19 mouse cellular contexts compared by ENCODE assay signal in the genomic region with DNA sequence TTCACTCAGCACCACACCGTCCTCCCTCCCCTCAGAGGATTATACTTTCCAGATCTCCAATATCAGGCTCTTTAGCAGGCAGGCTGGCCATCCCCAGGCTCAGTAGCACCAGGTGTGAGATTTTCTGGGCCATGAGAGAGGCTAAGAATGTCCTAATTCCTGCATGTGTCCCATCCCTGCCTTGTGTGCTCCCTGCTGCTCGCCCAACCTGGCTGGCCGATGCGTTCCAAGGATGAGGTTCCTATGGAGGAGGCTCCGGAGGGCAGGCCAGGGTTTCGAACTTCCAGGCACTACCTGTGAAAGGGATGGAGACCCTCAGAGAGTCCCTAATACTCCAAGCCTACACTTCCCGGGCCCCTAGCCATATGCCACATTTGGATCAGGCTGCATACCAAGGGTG. TPM values are rescaled to one million over a fixed set of nuclear protein-coding genes. Genes with fewer than 3 reads are reported as not detected.
A peak's percentile ranks its signal among the peaks of the same experiment; 100 is the strongest.
DNase-seq lines count a peak whose midpoint lies in the region; ATAC-seq and TF ChIP-seq lines count a peak whose summit lies in the region.
"Had no signal": no experiment of that assay in that cellular context is flagged by ENCODE, and none has a peak within 500 bp of the region (broad histone marks: within the 10 kb centered on the region; RNA-seq: fewer than 3 reads in every experiment).

No protein-coding gene starts in this region.

- peaks cover 43% of the 10 kb centered on the region for H3K36me3 ChIP-seq in kidney, postnatal 0 days (ENCODE audit: insufficient read depth, low read length)

- H3K9ac ChIP-seq in kidney, postnatal 0 days (ENCODE audit: low read depth, low read length): peak overlapping the region; percentile 20; the same call in 1 of the 2 replicates
- H3K9ac ChIP-seq: embryonic facial prominence, embryonic 12.5 days; limb, embryonic 15.5 days; liver, embryonic 15.5 days had no signal

- H3K27ac ChIP-seq in kidney, postnatal 0 days: no peak overlapping the region
- H3K27ac ChIP-seq: embryonic facial prominence, embryonic 12.5 days; liver, embryonic 15.5 days; neural tube, embryonic 12.5 days had no signal

- TF ChIP-seq CTCF in kidney, postnatal 0 days (IDR thresholded peaks at IDR 0.05; ENCODE audit: low read depth): no peak

- H3K9me3 ChIP-seq in kidney, postnatal 0 days (replicated peaks; ENCODE audit: low read length): no peaks in the 10 kb centered on the region
- H3K9me3 ChIP-seq: embryonic facial prominence, embryonic 12.5 days; limb, embryonic 15.5 days; liver, embryonic 15.5 days; neural tube, embryonic 12.5 days had no signal

- no peak overlapping the region for H3K4me3 ChIP-seq in kidney, postnatal 0 days (replicated peaks; ENCODE audit: low read depth, low read length)
- H3K4me3 ChIP-seq: embryonic facial prominence, embryonic 12.5 days; limb, embryonic 15.5 days; liver, embryonic 15.5 days; neural tube, embryonic 12.5 days had no signal

- 94% methylated on average over 7 of the region's 7 CpGs for WGBS in kidney, postnatal 0 days

- DNase-seq in kidney, postnatal 0 days (ENCODE audit: low spot score): no peak
- DNase-seq in kidney, postnatal 36 days: no peak
- DNase-seq in brain, adult 2 months (ENCODE audit: low read depth, low spot score): peak; percentile 91
- peak; percentile 92 for DNase-seq in cerebellum, adult 11-12 months
- DNase-seq in cerebellum, postnatal 25 days: peak; percentile 88
- no peak for DNase-seq in frontal cortex, adult 2 months (ENCODE audit: extremely low spot score in 1 of 2, low spot score in 1 of 2)
- DNase-seq: adrenal gland, adult 2 months; heart, postnatal 36 days; layer of hippocampus, postnatal 36 days had no signal

- no peaks in the 10 kb centered on the region; the same call in 1 of the 2 replicates for H3K4me1 ChIP-seq in kidney, postnatal 0 days (replicated peaks; ENCODE audit: insufficient read depth, low read length)

- no peaks in the 10 kb centered on the region for H3K27me3 ChIP-seq in kidney, postnatal 0 days (ENCODE audit: insufficient read depth, low read length)
- H3K27me3 ChIP-seq: embryonic facial prominence, embryonic 12.5 days; limb, embryonic 15.5 days; liver, embryonic 15.5 days; neural tube, embryonic 12.5 days had no signal

- ATAC-seq in kidney, postnatal 0 days (replicated peaks; ENCODE audit: low FRiP score, low read depth): no peak
- no peak for ATAC-seq in CD4-positive, CD25-positive, alpha-beta regulatory T cell, adult 4 months
- ATAC-seq: forebrain, embryonic 16.5 days; hindbrain, embryonic 16.5 days; intestine, embryonic 16.5 days had no signal

- no peak overlapping the region for H3K4me2 ChIP-seq in kidney, postnatal 0 days (ENCODE audit: low read length)
- H3K4me2 ChIP-seq: limb, embryonic 15.5 days; midbrain, embryonic 11.5 days; neural tube, embryonic 12.5 days had no signal

RNA-seq across cellular contexts. Expression of gene Mus81, which starts 2.4 kb away (rescaled TPM):
- polyA plus RNA-seq in kidney, postnatal 0 days (2015; fragmentation: Nextera tagmentation; extraction: Ambion mirVana): 31.3 and 31.8 TPM in 2 replicates
- 42.4 TPM in 2 replicates for polyA plus RNA-seq in frontal cortex, adult 2 months (2012; rRNA removed)
- 10 to 100 TPM; 44.8 to 51.5 TPM for polyA plus RNA-seq in CD4-positive, CD25-positive, alpha-beta regulatory T cell, adult 4 months (2017; shearing (Covaris generic))

RNA-seq across cellular contexts. Expression of gene Cfl1, which starts 4.4 kb away (rescaled TPM):
- polyA plus RNA-seq in kidney, postnatal 0 days (2015; fragmentation: Nextera tagmentation; extraction: Ambion mirVana): 2,170 and 2,281 TPM in 2 replicates
- polyA plus RNA-seq in frontal cortex, adult 2 months (2012; rRNA removed): 1,335 and 1,444 TPM in 2 replicates
- polyA plus RNA-seq in CD4-positive, CD25-positive, alpha-beta regulatory T cell, adult 4 months (2017; shearing (Covaris generic)): 1,000 to 10,000 TPM; 1,977 to 2,151 TPM

RNA-seq across cellular contexts. Expression of gene Efemp2, which starts 12.1 kb away (rescaled TPM):
- 126 and 140 TPM in 2 replicates for polyA plus RNA-seq in kidney, postnatal 0 days (2015; fragmentation: Nextera tagmentation; extraction: Ambion mirVana)
- polyA plus RNA-seq in frontal cortex, adult 2 months (2012; rRNA removed): 36.5 and 37.4 TPM in 2 replicates
- 1 to 10 TPM; 1.5 to 4.6 TPM for polyA plus RNA-seq in CD4-positive, CD25-positive, alpha-beta regulatory T cell, adult 4 months (2017; shearing (Covaris generic))

RNA-seq across cellular contexts. Expression of gene Ctsw, which starts 17.5 kb away (rescaled TPM):
- polyA plus RNA-seq in kidney, postnatal 0 days (2015; fragmentation: Nextera tagmentation; extraction: Ambion mirVana): 0.79 and 1.2 TPM in 2 replicates
- 0.38 and 0.40 TPM in 2 replicates for polyA plus RNA-seq in frontal cortex, adult 2 months (2012; rRNA removed)
- polyA plus RNA-seq in CD4-positive, CD25-positive, alpha-beta regulatory T cell, adult 4 months (2017; shearing (Covaris generic)): 100 to 1,000 TPM; 136 to 191 TPM

RNA-seq across cellular contexts. Expression of gene 1700020D05Rik, which starts 17.8 kb away (rescaled TPM):
- 0.13 TPM in 1 of 2 replicates, not detected in the other for polyA plus RNA-seq in kidney, postnatal 0 days (2015; fragmentation: Nextera tagmentation; extraction: Ambion mirVana)
- polyA plus RNA-seq in frontal cortex, adult 2 months (2012; rRNA removed): 5.4 and 5.9 TPM in 2 replicates
- not detected for polyA plus RNA-seq in CD4-positive, CD25-positive, alpha-beta regulatory T cell, adult 4 months (2017; shearing (Covaris generic))
- polyA plus RNA-seq: intestine, embryonic 16.5 days; kidney, embryonic 16.5 days; limb, embryonic 15.5 days; midbrain, embryonic 11.5 days had no signal

Comparison
In these comparisons a context has a peak if more than half of its experiments do, and no peak if none do; other contexts are left out.
1. DNase-seq: peak in brain, adult 2 months (single experiment), cerebellum, adult 11-12 months (single experiment) and cerebellum, postnatal 25 days (2 of 2); none in kidney, postnatal 0 days (single experiment), kidney, postnatal 36 days (0 of 2) and frontal cortex, adult 2 months (0 of 2).